Mouse (Mus musculus): ENCODE data around the gene Adrb1. TPM values are rescaled to one million over a fixed set of nuclear protein-coding genes. Genes with fewer than 3 reads are reported as not detected.

Gene Adrb1
- polyA plus RNA-seq, 1 experiment = 81.9 TPM

- TF ChIP-seq CTCF (IDR thresholded peaks at IDR 0.05; ENCODE audit: insufficient read depth, low read length) (no peak), POLR2A (IDR thresholded peaks at IDR 0.05; ENCODE audit: borderline replicate concordance, extremely low read depth, low read depth, low read length) (no peak)
These were observed 4.0 kb upstream of the Adrb1 start for GRCm38 (mm10) chr19:56718046-56718445.

GRCm38 (mm10) chr19:56720882-56721281 is 1.1 kb upstream of the Adrb1 start:
- Histone ChIP-seq H3K4me1 (ENCODE audit: control insufficient read depth, insufficient read depth, low read length) (peaks cover 6% of the 10 kb centered on the region), H3K4me3 (replicated peaks; ENCODE audit: extremely low read depth, low read depth, low read length) (peak overlapping the region; percentile 82)
- no peak for TF ChIP-seq CTCF (IDR thresholded peaks at IDR 0.05; ENCODE audit: insufficient read depth, low read length)
- TF ChIP-seq POLR2A (IDR thresholded peaks at IDR 0.05; ENCODE audit: borderline replicate concordance, extremely low read depth, low read depth, low read length) = no peak
- no peak for DNase-seq
- 22% methylated on average over 13 of the region's 13 CpGs for WGBS

More at GRCm38 (mm10) chr19:56718046-56718445, 4.0 kb upstream of the Adrb1 start:
- Histone ChIP-seq H3K4me1 (ENCODE audit: control insufficient read depth, insufficient read depth, low read length) (peaks cover 6% of the 10 kb centered on the region), H3K4me3 (replicated peaks; ENCODE audit: extremely low read depth, low read depth, low read length) (no peak overlapping the region)
- no peak for DNase-seq
- WGBS = 73% methylated on average over 8 of the region's 8 CpGs

GRCm38 (mm10) chr19:56722291-56722707 is 300 bp downstream of the Adrb1 start:
- peak; percentile 60 for DNase-seq
- H3K4me3 ChIP-seq (replicated peaks; ENCODE audit: extremely low read depth, low read depth, low read length) = peak overlapping the region; percentile 72
- peaks cover 6% of the 10 kb centered on the region for H3K4me1 ChIP-seq (ENCODE audit: control insufficient read depth, insufficient read depth, low read length)
- no peak for TF ChIP-seq CTCF (IDR thresholded peaks at IDR 0.05; ENCODE audit: insufficient read depth, low read length)
- no peak for TF ChIP-seq POLR2A (IDR thresholded peaks at IDR 0.05; ENCODE audit: borderline replicate concordance, extremely low read depth, low read depth, low read length)
- WGBS = under 1% methylated on average over 46 of the region's 48 CpGs

- DNase-seq = peak; percentile 69
- H3K4me3 ChIP-seq (replicated peaks; ENCODE audit: extremely low read depth, low read depth, low read length) = peak overlapping the region; percentile 72
- TF ChIP-seq POLR2A (IDR thresholded peaks at IDR 0.05; ENCODE audit: borderline replicate concordance, extremely low read depth, low read depth, low read length) (no peak), CTCF (IDR thresholded peaks at IDR 0.05; ENCODE audit: insufficient read depth, low read length) (no peak)
- peaks cover 6% of the 10 kb centered on the region for H3K4me1 ChIP-seq (ENCODE audit: control insufficient read depth, insufficient read depth, low read length)
- 2% methylated on average over 69 of the region's 69 CpGs for WGBS
These were observed 822 bp downstream of the Adrb1 start for GRCm38 (mm10) chr19:56722711-56723330.

- H3K4me3 ChIP-seq (replicated peaks; ENCODE audit: extremely low read depth, low read depth, low read length) = peak overlapping the region; percentile 72
- DNase-seq = no peak
- TF ChIP-seq CTCF (IDR thresholded peaks at IDR 0.05; ENCODE audit: insufficient read depth, low read length) (no peak), POLR2A (IDR thresholded peaks at IDR 0.05; ENCODE audit: borderline replicate concordance, extremely low read depth, low read depth, low read length) (no peak)
- peaks cover 9% of the 10 kb centered on the region for H3K4me1 ChIP-seq (ENCODE audit: control insufficient read depth, insufficient read depth, low read length)
- WGBS = under 1% methylated on average over 71 of the region's 71 CpGs
These were observed 1.5 kb downstream of the Adrb1 start for GRCm38 (mm10) chr19:56723331-56724125.

- TF ChIP-seq POLR2A (IDR thresholded peaks at IDR 0.05; ENCODE audit: borderline replicate concordance, extremely low read depth, low read depth, low read length) = no peak; the same call in 1 of the 2 replicates
- no peak for TF ChIP-seq CTCF (IDR thresholded peaks at IDR 0.05; ENCODE audit: insufficient read depth, low read length)
- peak overlapping the region; percentile 72 for H3K4me3 ChIP-seq (replicated peaks; ENCODE audit: extremely low read depth, low read depth, low read length)
- 16% methylated on average over 13 of the region's 13 CpGs for WGBS
- DNase-seq = peak; percentile 49
- H3K4me1 ChIP-seq (ENCODE audit: control insufficient read depth, insufficient read depth, low read length) = peaks cover 9% of the 10 kb centered on the region
These were observed 2.2 kb downstream of the Adrb1 start for GRCm38 (mm10) chr19:56724126-56724597.

GRCm38 (mm10) chr19:56727170-56727877 is 5.3 kb downstream of the Adrb1 start:
- TF ChIP-seq POLR2A (IDR thresholded peaks at IDR 0.05; ENCODE audit: borderline replicate concordance, extremely low read depth, low read depth, low read length) = no peak
- no peak for TF ChIP-seq CTCF (IDR thresholded peaks at IDR 0.05; ENCODE audit: insufficient read depth, low read length)
- H3K4me1 ChIP-seq (ENCODE audit: control insufficient read depth, insufficient read depth, low read length) = peaks cover 3% of the 10 kb centered on the region; the same call in 1 of the 2 replicates
- 21% methylated on average over 14 of the region's 14 CpGs for WGBS
- no peak for DNase-seq
- H3K4me3 ChIP-seq (replicated peaks; ENCODE audit: extremely low read depth, low read depth, low read length) = peak overlapping the region; percentile 62

GRCm38 (mm10) chr19:56734033-56734572 is 12.1 kb downstream of the Adrb1 start:
- WGBS = 55% methylated on average over 7 of the region's 7 CpGs
- DNase-seq = no peak
- H3K4me1 ChIP-seq (ENCODE audit: control insufficient read depth, insufficient read depth, low read length) = peaks cover 5% of the 10 kb centered on the region
- TF ChIP-seq CTCF (IDR thresholded peaks at IDR 0.05; ENCODE audit: insufficient read depth, low read length) (0 out of 2 replicates have a peak, but pooled peaks have one; percentile 6), POLR2A (IDR thresholded peaks at IDR 0.05; ENCODE audit: borderline replicate concordance, extremely low read depth, low read depth, low read length) (no peak)
- H3K4me3 ChIP-seq (replicated peaks; ENCODE audit: extremely low read depth, low read depth, low read length) = no peak overlapping the region

- no peak overlapping the region for H3K4me3 ChIP-seq (replicated peaks; ENCODE audit: extremely low read depth, low read depth, low read length)
- no peak for TF ChIP-seq POLR2A (IDR thresholded peaks at IDR 0.05; ENCODE audit: borderline replicate concordance, extremely low read depth, low read depth, low read length)
- no peak for TF ChIP-seq CTCF (IDR thresholded peaks at IDR 0.05; ENCODE audit: insufficient read depth, low read length)
- WGBS = 29% methylated on average over 4 of the region's 4 CpGs
- peaks cover 5% of the 10 kb centered on the region for H3K4me1 ChIP-seq (ENCODE audit: control insufficient read depth, insufficient read depth, low read length)
- no peak for DNase-seq
These were observed 13.7 kb downstream of the Adrb1 start for GRCm38 (mm10) chr19:56735747-56736146.

All from lung, adult 2 months (tissue).